Mouse (Mus musculus) erythroblast, embryonic 14.5 days (primary cell): ENCODE results near the gene Slc25a31.

ENCODE experiments used
- GATA1 ChIP-seq: IDR thresholded peaks from 2 replicates; pipeline ENCODE4 v1.6.1; 2012; ENCODE audit warnings: low read length, inconsistent platforms, mixed read lengths
- TAL1 ChIP-seq: IDR thresholded peaks from 3 replicates; pipeline ENCODE4 v1.6.1; 2012; ENCODE audit warnings: low read length, inconsistent platforms, mixed read lengths

- no peak for TF ChIP-seq TAL1
- TF ChIP-seq GATA1 = no peak
Measured at GRCm38 (mm10) chr3:40666109-40666508, 42.5 kb upstream of the Slc25a31 start.
